Mouse (Mus musculus): ENCODE measurements at regions not wholly inside any gene's neighbourhood (a gene's known extent, or its start where the extent isn't known, plus 50 kb on each side); places are given as distances from the start of the nearest gene placed in this dataset.

DNA sequence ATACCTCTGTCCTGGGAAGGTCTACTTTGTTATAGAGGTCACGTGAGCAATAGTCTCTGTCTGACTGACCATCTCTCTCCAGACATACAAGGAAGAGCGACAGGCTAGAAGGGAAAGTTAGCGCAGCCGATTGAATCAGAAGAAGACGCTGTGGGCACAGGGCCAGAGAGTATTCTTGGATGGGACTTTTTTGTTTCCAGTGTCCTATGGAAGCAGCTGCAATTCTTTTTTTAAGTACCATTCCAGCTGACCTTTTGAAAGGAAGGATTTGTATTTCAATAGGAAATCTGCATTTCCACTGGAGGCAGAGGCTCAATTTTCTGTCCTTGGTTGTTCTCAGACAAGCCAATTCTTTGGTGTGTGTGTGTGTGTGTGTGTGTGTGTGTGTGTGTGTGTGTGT, 52.3 kb upstream of the Zfp536 start:
- TF ChIP-seq JUND (IDR thresholded peaks at IDR 0.05; ENCODE audit: low read depth, low read length) (no peak), NELFE (IDR thresholded peaks at IDR 0.05; ENCODE audit: low read depth, low read length) (no peak), POLR2A (IDR thresholded peaks at IDR 0.05; ENCODE audit: control insufficient read depth in 1 of 2, insufficient read depth in 1 of 2, low read depth in 1 of 2, low read length in 2 of 2, poor library complexity in 1 of 2) (no peak), CHD1 (IDR thresholded peaks at IDR 0.05; ENCODE audit: low read depth, low read length) (no peak)

Data from MEL (cell line).